Mouse (Mus musculus): ENCODE results near the gene Arfgap3.

GRCm38 (mm10) chr15:83309878-83310277 is 40.2 kb downstream of the Arfgap3 start:
- TF ChIP-seq POLR2A (IDR thresholded peaks at IDR 0.05; ENCODE audit: extremely low read depth, insufficient read depth, low read length) (no peak), CTCF (IDR thresholded peaks at IDR 0.05; ENCODE audit: extremely low read depth, insufficient read depth, low read length) (no peak)

All from cortical plate, adult 2 months (tissue).